ENCODE assay signal across 11 mouse cellular contexts in genomic region chr11:90142936-90143335, GRCm38 (mm10). TPM values are rescaled to one million over a fixed set of nuclear protein-coding genes. Genes with fewer than 3 reads are reported as not detected.
DNase-seq lines count a peak whose midpoint lies in the region; ATAC-seq and TF ChIP-seq lines count a peak whose summit lies in the region.
"Had no signal": no experiment of that assay in that cellular context is flagged by ENCODE, and none has a peak within 500 bp of the region (broad histone marks: within the 10 kb centered on the region; RNA-seq: fewer than 3 reads in every experiment).

No protein-coding gene starts in this region.

- no peaks in the 10 kb centered on the region for H3K79me2 ChIP-seq in heart, adult 2 months (replicated peaks; ENCODE audit: control insufficient read depth, insufficient read depth, low read length)

- no peak for ATAC-seq in midbrain, postnatal 0 days (ENCODE audit: low FRiP score)
- ATAC-seq in midbrain, embryonic 14.5 days (ENCODE audit: low FRiP score, low TSS enrichment), result no peak
- ATAC-seq in midbrain, embryonic 11.5 days (ENCODE audit: low FRiP score), result no peak
- ATAC-seq: intestine, embryonic 16.5 days; midbrain, embryonic 16.5 days had no signal

- TF ChIP-seq POLR2A in heart, adult 2 months (IDR thresholded peaks at IDR 0.05; ENCODE audit: insufficient read depth, low read depth, low read length), result no peak
- TF ChIP-seq POLR2A in small intestine, adult 2 months (IDR thresholded peaks at IDR 0.05; ENCODE audit: low read depth, low read length), result no peak

- H3K4me3 ChIP-seq in heart, adult 2 months, result no peak overlapping the region
- no peak overlapping the region for H3K4me3 ChIP-seq in midbrain, postnatal 0 days (ENCODE audit: low read depth, low read length)
- no peak overlapping the region for H3K4me3 ChIP-seq in midbrain, embryonic 14.5 days (replicated peaks; ENCODE audit: low read depth, low read length)
- H3K4me3 ChIP-seq in small intestine, adult 2 months (ENCODE audit: low read depth, low read length), result no peak overlapping the region
- H3K4me3 ChIP-seq in midbrain, embryonic 11.5 days (ENCODE audit: low read depth, low read length), result no peak overlapping the region
- H3K4me3 ChIP-seq: limb, embryonic 12.5 days had no signal

- WGBS in heart, adult 2 months, result 31% methylated on average over 4 of the region's 4 CpGs
- WGBS in midbrain, postnatal 0 days, result 66% methylated on average over 4 of the region's 4 CpGs
- 86% methylated on average over 4 of the region's 4 CpGs for WGBS in midbrain, embryonic 14.5 days
- WGBS in small intestine, adult 2 months, result 52% methylated on average over 4 of the region's 4 CpGs
- WGBS in midbrain, embryonic 11.5 days, result 74% methylated on average over 4 of the region's 4 CpGs

- peak; percentile 49 to 57 for DNase-seq in heart, adult 2 months
- DNase-seq in heart, adult 8-10 months (ENCODE audit: low spot score), result no peak
- DNase-seq in midbrain, postnatal 0 days (ENCODE audit: low spot score), result no peak
- DNase-seq in midbrain, embryonic 14.5 days, result no peak
- DNase-seq in gastrocnemius, postnatal 25 days, result peak; percentile 41
- DNase-seq in midbrain, embryonic 11.5 days (ENCODE audit: low spot score, missing footprints), result no peak
- DNase-seq: thymus, postnatal 14 days had no signal

- intact Hi-C loops in heart, adult 2 months (cut with DNase I), result loop anchor here (1.0 kb wide), 1 partner anchor 42 kb away; no protein-coding TSS in a partner anchor

- H3K4me1 ChIP-seq in heart, adult 2 months (ENCODE audit: control insufficient read depth, insufficient read depth, low read length), result peaks cover 4% of the 10 kb centered on the region
- H3K4me1 ChIP-seq in midbrain, postnatal 0 days (ENCODE audit: insufficient read depth, low read length), result peaks cover 3% of the 10 kb centered on the region; the same call in 1 of the 2 replicates
- no peaks in the 10 kb centered on the region for H3K4me1 ChIP-seq in midbrain, embryonic 14.5 days (ENCODE audit: control insufficient read depth, insufficient read depth, low read length)
- H3K4me1 ChIP-seq in small intestine, adult 2 months (ENCODE audit: control insufficient read depth, insufficient read depth, insufficient read length, low read length), result no peaks in the 10 kb centered on the region
- H3K4me1 ChIP-seq in midbrain, embryonic 11.5 days (ENCODE audit: control insufficient read depth, insufficient read depth, low read length), result no peaks in the 10 kb centered on the region
- H3K4me1 ChIP-seq: limb, embryonic 12.5 days had no signal

- TF ChIP-seq CTCF in heart, adult 2 months (IDR thresholded peaks at IDR 0.05), result no peak
- TF ChIP-seq CTCF in midbrain, postnatal 0 days (IDR thresholded peaks at IDR 0.05), result no peak
- TF ChIP-seq CTCF in small intestine, adult 2 months (IDR thresholded peaks at IDR 0.05; ENCODE audit: extremely low read depth, insufficient read length, insufficient replicate concordance, low read depth, low read length), result no peak

- no peak for TF ChIP-seq EP300 in heart, adult 2 months (IDR thresholded peaks at IDR 0.05; ENCODE audit: insufficient read depth, low read depth, low read length)

- no peaks in the 10 kb centered on the region for H3K36me3 ChIP-seq in heart, adult 2 months (ENCODE audit: control insufficient read depth, insufficient read depth, low read length)
- no peaks in the 10 kb centered on the region for H3K36me3 ChIP-seq in midbrain, postnatal 0 days (ENCODE audit: insufficient read depth, low read length)
- no peaks in the 10 kb centered on the region for H3K36me3 ChIP-seq in midbrain, embryonic 14.5 days (ENCODE audit: control insufficient read depth, insufficient read depth, low read length)
- no peaks in the 10 kb centered on the region for H3K36me3 ChIP-seq in small intestine, adult 2 months (ENCODE audit: control insufficient read depth, insufficient read depth, low read length)
- H3K36me3 ChIP-seq in midbrain, embryonic 11.5 days (ENCODE audit: control insufficient read depth, insufficient read depth, low read length), result no peaks in the 10 kb centered on the region
- H3K36me3 ChIP-seq: limb, embryonic 12.5 days had no signal

- H3K27ac ChIP-seq in heart, adult 2 months, result peak overlapping the region; percentile 78
- peak overlapping the region; percentile 51; the same call in 1 of the 2 replicates for H3K27ac ChIP-seq in midbrain, postnatal 0 days (ENCODE audit: low read depth, low read length)
- no peak overlapping the region for H3K27ac ChIP-seq in midbrain, embryonic 14.5 days (replicated peaks; ENCODE audit: low read depth, low read length)
- H3K27ac ChIP-seq in small intestine, adult 2 months (ENCODE audit: insufficient read depth, low read depth, low read length), result 0 out of 2 replicates have a peak overlapping the region, but pooled peaks have one; percentile 7
- no peak overlapping the region for H3K27ac ChIP-seq in midbrain, embryonic 11.5 days (ENCODE audit: low read depth, low read length)
- H3K27ac ChIP-seq: limb, embryonic 12.5 days had no signal

- H3K9ac ChIP-seq in heart, adult 2 months (ENCODE audit: low read depth, low read length), result no peak overlapping the region
- no peak overlapping the region for H3K9ac ChIP-seq in midbrain, postnatal 0 days (replicated peaks; ENCODE audit: low read length, poor library complexity, severe bottlenecking)
- H3K9ac ChIP-seq in midbrain, embryonic 14.5 days (replicated peaks; ENCODE audit: low read length), result no peak overlapping the region
- no peak overlapping the region for H3K9ac ChIP-seq in midbrain, embryonic 11.5 days (ENCODE audit: low read length)
- H3K9ac ChIP-seq: limb, embryonic 12.5 days had no signal

- H3K4me2 ChIP-seq in midbrain, postnatal 0 days (ENCODE audit: low read depth, low read length, poor library complexity, severe bottlenecking), result no peak overlapping the region
- H3K4me2 ChIP-seq in midbrain, embryonic 14.5 days (ENCODE audit: low read length), result no peak overlapping the region
- no peak overlapping the region for H3K4me2 ChIP-seq in midbrain, embryonic 11.5 days
- H3K4me2 ChIP-seq: limb, embryonic 12.5 days had no signal

- H3K9me3 ChIP-seq in midbrain, postnatal 0 days (ENCODE audit: low read length), result no peaks in the 10 kb centered on the region
- no peaks in the 10 kb centered on the region for H3K9me3 ChIP-seq in midbrain, embryonic 14.5 days (ENCODE audit: control insufficient read depth, low read length)
- H3K9me3 ChIP-seq in midbrain, embryonic 11.5 days (ENCODE audit: control insufficient read depth, low read length), result no peaks in the 10 kb centered on the region
- H3K9me3 ChIP-seq: limb, embryonic 12.5 days had no signal

- H3K27me3 ChIP-seq in heart, adult 2 months (ENCODE audit: control insufficient read depth, insufficient read depth, low read length), result no peaks in the 10 kb centered on the region
- no peaks in the 10 kb centered on the region for H3K27me3 ChIP-seq in midbrain, postnatal 0 days (ENCODE audit: insufficient read depth, low read length)
- H3K27me3 ChIP-seq in midbrain, embryonic 14.5 days (ENCODE audit: control insufficient read depth, insufficient read depth, low read length), result no peaks in the 10 kb centered on the region
- H3K27me3 ChIP-seq in small intestine, adult 2 months (ENCODE audit: control insufficient read depth, insufficient read depth, low read length), result no peaks in the 10 kb centered on the region
- H3K27me3 ChIP-seq in midbrain, embryonic 11.5 days (ENCODE audit: control insufficient read depth, insufficient read depth, low read length), result no peaks in the 10 kb centered on the region
- H3K27me3 ChIP-seq: limb, embryonic 12.5 days had no signal

RNA-seq across cellular contexts. Expression of gene Gm45716, which starts 44.5 kb away (rescaled TPM):
- total RNA-seq in heart, adult 2 months (2021), result 1 to 10 TPM; 7.5 to 8.1 TPM
- polyA plus RNA-seq in heart, adult 2 months (2012; rRNA removed), result 3.9 and 8.8 TPM in 2 replicates
- 1 to 10 TPM; 5.7 to 7.4 (median 7.1) TPM for total RNA-seq in heart, adult 8-10 months (2022)
- total RNA-seq in midbrain, postnatal 0 days (2014; rRNA removed), result 10.0 and 13.7 TPM in 2 replicates
- polyA plus RNA-seq in midbrain, postnatal 0 days (2015; fragmentation: Nextera tagmentation; extraction: Ambion mirVana), result 23.6 and 24.5 TPM in 2 replicates
- 29.6 and 30.3 TPM in 2 replicates for polyA plus RNA-seq in midbrain, embryonic 14.5 days (2014; fragmentation: Nextera tagmentation; extraction: Ambion mirVana)
- 1 to 10 TPM; 1.6 to 2.9 TPM for total RNA-seq in gastrocnemius, postnatal 25 days (2021)
- polyA plus RNA-seq in small intestine, adult 2 months (2012; rRNA removed), result 1.7 and 3.0 TPM in 2 replicates
- polyA plus RNA-seq in midbrain, embryonic 11.5 days (2014; fragmentation: Nextera tagmentation; extraction: Ambion mirVana), result 19.3 and 20.4 TPM in 2 replicates

Comparison
In these comparisons a context has a peak if more than half of its experiments do, and no peak if none do; other contexts are left out.
1. DNase-seq: peak in heart, adult 2 months (2 of 2) and gastrocnemius, postnatal 25 days (single experiment); none in heart, adult 8-10 months (single experiment), midbrain, postnatal 0 days (single experiment), midbrain, embryonic 14.5 days (single experiment) and midbrain, embryonic 11.5 days (single experiment).
2. H3K27ac ChIP-seq: peak in heart, adult 2 months (single experiment), midbrain, postnatal 0 days (single experiment) and small intestine, adult 2 months (single experiment); none in midbrain, embryonic 14.5 days (single experiment) and midbrain, embryonic 11.5 days (single experiment).